ENCODE assay signal across 15 mouse cellular contexts in genomic region chr7:139215516-139215915, GRCm38 (mm10). TPM values are rescaled to one million over a fixed set of nuclear protein-coding genes. Genes with fewer than 3 reads are reported as not detected.
"Had no signal": no experiment of that assay in that cellular context is flagged by ENCODE, and none has a peak within 500 bp of the region (broad histone marks: within the 10 kb centered on the region; RNA-seq: fewer than 3 reads in every experiment).

No protein-coding gene starts in this region.

- DNase-seq: kidney, adult 2 months; kidney, postnatal 36 days; lung, adult 18-20 months; lung, postnatal 10 days; lung, postnatal 36 days; midbrain, embryonic 14.5 days; thymus, postnatal 36 days had no signal

- H3K4me2 ChIP-seq: liver, embryonic 15.5 days; lung, embryonic 15.5 days; midbrain, embryonic 11.5 days had no signal

- H3K27ac ChIP-seq: kidney, postnatal 0 days; left cerebral cortex, adult 2 months; liver, embryonic 15.5 days; lung, embryonic 15.5 days had no signal

- H3K27me3 ChIP-seq: liver, embryonic 15.5 days; lung, embryonic 15.5 days had no signal

- H3K9ac ChIP-seq: liver, embryonic 15.5 days; lung, embryonic 15.5 days had no signal

- H3K4me3 ChIP-seq: left cerebral cortex, adult 2 months; liver, embryonic 15.5 days; lung, embryonic 15.5 days had no signal

- H3K9me3 ChIP-seq: liver, embryonic 15.5 days; lung, embryonic 15.5 days had no signal

- H3K36me3 ChIP-seq: liver, embryonic 15.5 days; lung, embryonic 15.5 days had no signal

- ATAC-seq: intestine, embryonic 16.5 days had no signal

RNA-seq across cellular contexts. Expression of gene Stk32c, which starts 2.4 kb away (rescaled TPM):
- total RNA-seq: megakaryocyte-erythroid progenitor cell, adult 5-6 weeks had no signal
- polyA plus RNA-seq: kidney, embryonic 14.5 days; liver, embryonic 15.5 days had no signal
